Mouse (Mus musculus): ENCODE data around the gene Krt36. TPM values are rescaled to one million over a fixed set of nuclear protein-coding genes. Genes with fewer than 3 reads are reported as not detected.

Krt36 gene
- total and polyA plus RNA-seq, 3 experiments = not detected

DNA sequence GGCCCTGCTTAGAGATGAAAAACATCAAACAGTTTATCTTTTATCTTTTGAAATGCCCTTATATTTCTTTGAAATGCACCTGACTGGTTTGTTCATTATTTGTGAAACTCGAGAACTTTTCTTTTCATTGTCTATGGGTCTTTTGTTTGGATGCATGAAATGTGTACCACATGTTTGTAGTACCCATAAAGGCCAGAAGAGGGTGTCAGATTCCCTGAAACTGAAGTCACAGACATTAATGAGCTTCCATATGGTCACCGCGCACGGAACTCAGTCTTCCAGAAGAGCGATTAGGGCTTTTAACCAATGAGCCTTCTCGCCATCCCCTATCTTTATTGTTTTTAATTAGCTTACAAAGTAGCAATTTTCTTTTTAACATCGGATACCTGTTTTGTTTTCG, 46.6 kb downstream of the Krt36 start:
- no peak for DNase-seq (ENCODE audit: extremely low read depth)
- dilution Hi-C loops (cut with MboI; ENCODE audit: extremely low pct_ligation_motif_present, extremely low pct_unique_long_range_greater_than_20kb, low sequenced_read_pairs) = no loop called here
- Histone ChIP-seq H3K4me2 (ENCODE audit: insufficient read depth, low read depth, poor library complexity, severe bottlenecking) (no peak overlapping the region), H3K9ac (ENCODE audit: insufficient read depth, low read depth) (no peak overlapping the region), H3K4me1 (ENCODE audit: control insufficient read depth in 1 of 2, insufficient read depth in 2 of 2) (no peaks in the 10 kb centered on the region), H3K27me3 (replicated peaks) (peaks cover 86% of the 10 kb centered on the region), H3K27ac (ENCODE audit: insufficient read depth, low read depth) (no peak overlapping the region), H3K9me3 (replicated peaks; ENCODE audit: low read length) (no peaks in the 10 kb centered on the region), H3K79me2 (replicated peaks; ENCODE audit: control insufficient read depth, extremely low read depth, insufficient read depth, poor library complexity, severe bottlenecking) (no peaks in the 10 kb centered on the region), H3K4me3 (replicated peaks in 1 of 3; ENCODE audit: low read depth in 2 of 3, low read length in 2 of 3, poor library complexity in 1 of 3) (no peak overlapping the region), H3K36me3 (replicated peaks in 1 of 2; ENCODE audit: control insufficient read depth in 1 of 2, insufficient read depth in 1 of 2, low read length in 1 of 2) (no peaks in the 10 kb centered on the region)
- TF ChIP-seq MAX (IDR thresholded peaks at IDR 0.05; ENCODE audit: low read length) (no peak), EP300 (IDR thresholded peaks at IDR 0.05; ENCODE audit: low read length) (no peak), PAX5 (IDR thresholded peaks at IDR 0.05; ENCODE audit: low read length) (no peak), TBP (conservative IDR thresholded peaks at IDR 0.05; ENCODE audit: low read depth, low read length) (no peak), SMC3 (IDR thresholded peaks at IDR 0.05; ENCODE audit: low read depth, low read length) (peak; percentile 3; the same call in 1 of the 2 replicates), NELFE (IDR thresholded peaks at IDR 0.05; ENCODE audit: low read depth, low read length) (no peak), MAFK (IDR thresholded peaks at IDR 0.05; ENCODE audit: insufficient replicate concordance, low read length) (no peak), POLR2A (IDR thresholded peaks at IDR 0.05; ENCODE audit: low read depth, low read length) (no peak), ZKSCAN1 (IDR thresholded peaks at IDR 0.05; ENCODE audit: borderline replicate concordance, low read depth, low read length) (no peak), CHD2 (IDR thresholded peaks at IDR 0.05; ENCODE audit: low read length) (no peak), IRF4 (IDR thresholded peaks at IDR 0.05; ENCODE audit: low read depth, low read length) (no peak), CTCF (conservative IDR thresholded peaks at IDR 0.05 in 1 of 2, IDR thresholded peaks at IDR 0.05 in 1 of 2; ENCODE audit: low read depth in 2 of 2, low read length in 2 of 2) (peak; percentile 7 to 32; a peak in 2 of 4 replicates), RAD21 (IDR thresholded peaks at IDR 0.05; ENCODE audit: low read depth, low read length) (peak; percentile 16)
- in situ Hi-C loops (cut with MboI; ENCODE audit: low pct_ligation_motif_present, low pct_unique_long_range_greater_than_20kb, low sequenced_read_pairs) = no loop called here

DNA sequence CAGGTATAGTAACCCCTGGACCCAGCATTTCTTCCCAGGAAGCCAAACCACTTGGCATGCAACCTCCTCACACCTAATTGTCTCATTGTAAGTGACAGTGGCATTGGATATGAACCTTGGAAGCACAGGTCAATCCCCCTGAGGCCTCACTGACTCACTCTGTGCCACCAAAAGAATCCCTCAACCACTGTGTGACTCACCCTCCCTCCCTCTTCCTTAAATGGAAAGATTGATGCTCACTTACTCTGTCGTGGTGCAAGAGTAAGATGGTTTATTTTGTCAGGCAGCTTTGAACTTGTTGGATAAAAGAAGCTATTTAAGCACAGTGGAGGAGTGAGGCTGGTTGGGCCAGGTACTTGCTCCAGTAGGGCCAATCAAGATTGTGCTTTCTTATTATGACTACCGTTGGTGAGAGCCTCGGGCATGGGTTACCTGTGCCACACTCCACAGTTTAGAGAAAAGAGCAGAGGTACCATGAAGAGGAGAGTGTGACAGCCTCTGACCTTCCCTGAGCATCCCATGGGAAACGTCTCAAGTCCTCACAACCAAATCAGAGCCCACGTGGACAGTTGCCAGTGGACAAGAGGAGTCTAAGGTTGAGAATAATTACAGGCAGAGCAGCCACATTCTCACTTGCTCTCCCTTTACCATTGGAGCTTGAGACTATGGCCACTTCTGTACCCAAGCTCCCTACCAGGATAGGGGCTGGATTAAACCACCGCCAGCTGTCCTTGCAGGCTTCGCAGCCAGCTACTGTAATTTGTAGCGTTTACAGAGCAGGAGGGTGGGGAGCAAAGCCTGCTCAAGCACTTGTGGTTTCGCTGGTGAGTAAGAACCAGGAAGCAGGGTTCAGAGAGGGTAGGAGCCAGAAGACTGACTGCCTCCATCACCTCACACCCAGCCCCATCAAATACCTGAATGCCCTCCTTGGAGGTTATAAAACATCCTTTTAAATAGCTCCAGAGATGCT, 49.5 kb downstream of the Krt36 start:
- no peak overlapping the region for H3K9ac ChIP-seq (ENCODE audit: insufficient read depth, low read depth)
- no peak for TF ChIP-seq NELFE (IDR thresholded peaks at IDR 0.05; ENCODE audit: low read depth, low read length)
- no peak for TF ChIP-seq MAZ (IDR thresholded peaks at IDR 0.05; ENCODE audit: low read depth, low read length)
- TF ChIP-seq USF2 (conservative IDR thresholded peaks at IDR 0.05; ENCODE audit: low read depth, low read length) = no peak
- no peak for TF ChIP-seq NRF1 (IDR thresholded peaks at IDR 0.05; ENCODE audit: low read depth, low read length)
- no peak for TF ChIP-seq MXI1 (IDR thresholded peaks at IDR 0.05; ENCODE audit: low read depth, low read length)
- TF ChIP-seq CTCF (conservative IDR thresholded peaks at IDR 0.05 in 1 of 2, IDR thresholded peaks at IDR 0.05 in 1 of 2; ENCODE audit: low read depth in 2 of 2, low read length in 2 of 2) = no peak
- TF ChIP-seq ZC3H11A (IDR thresholded peaks at IDR 0.05; ENCODE audit: low read depth, low read length) = no peak
- TF ChIP-seq CHD2 (IDR thresholded peaks at IDR 0.05; ENCODE audit: low read length) = no peak
- no peak for TF ChIP-seq MAFK (IDR thresholded peaks at IDR 0.05; ENCODE audit: insufficient replicate concordance, low read length)
- no peak for TF ChIP-seq MEF2A (IDR thresholded peaks at IDR 0.05; ENCODE audit: borderline replicate concordance, low read depth, low read length)
- no peak for TF ChIP-seq ELF1 (IDR thresholded peaks at IDR 0.05; ENCODE audit: low read depth, low read length)

More for the DNA sequence above, 49.5 kb downstream of the Krt36 start:
- peaks cover 87% of the 10 kb centered on the region for H3K27me3 ChIP-seq (replicated peaks)
- DNase-seq (ENCODE audit: extremely low read depth) = peak; percentile 17
- no peaks in the 10 kb centered on the region for H3K36me3 ChIP-seq (replicated peaks in 1 of 2; ENCODE audit: control insufficient read depth in 1 of 2, insufficient read depth in 1 of 2, low read length in 1 of 2)
- H3K4me2 ChIP-seq (ENCODE audit: insufficient read depth, low read depth, poor library complexity, severe bottlenecking) = no peak overlapping the region
- H3K27ac ChIP-seq (ENCODE audit: insufficient read depth, low read depth) = no peak overlapping the region
- H3K9me3 ChIP-seq (replicated peaks; ENCODE audit: low read length) = no peaks in the 10 kb centered on the region
- no peaks in the 10 kb centered on the region for H3K4me1 ChIP-seq (ENCODE audit: control insufficient read depth in 1 of 2, insufficient read depth in 2 of 2)
- in situ Hi-C loops (cut with MboI; ENCODE audit: low pct_ligation_motif_present, low pct_unique_long_range_greater_than_20kb, low sequenced_read_pairs) = no loop called here
- dilution Hi-C loops (cut with MboI; ENCODE audit: extremely low pct_ligation_motif_present, extremely low pct_unique_long_range_greater_than_20kb, low sequenced_read_pairs) = no loop called here
- H3K4me3 ChIP-seq (replicated peaks in 1 of 3; ENCODE audit: low read depth in 2 of 3, low read length in 2 of 3, poor library complexity in 1 of 3) = no peak overlapping the region
- H3K79me2 ChIP-seq (replicated peaks; ENCODE audit: control insufficient read depth, extremely low read depth, insufficient read depth, poor library complexity, severe bottlenecking) = no peaks in the 10 kb centered on the region

Other genes starting within 250 kb of the Krt36 start
Only the 20 nearest of the 27 such genes appear.
- gene Gm11565, start 190.9 kb downstream of the Krt36 start, total RNA-seq (2012; rRNA removed) = not detected in 2 replicates
- gene Gm11565, start 190.9 kb downstream of the Krt36 start, total RNA-seq (2014; rRNA removed) = not detected in 2 replicates
- gene Gm11565, start 190.9 kb downstream of the Krt36 start, polyA plus RNA-seq (2012; ENCODE audit: insufficient read length, low read depth) = not detected in 2 replicates
- not detected in 2 replicates for gene Krtap31-2, start 169.3 kb downstream of the Krt36 start, total RNA-seq (2012; rRNA removed)
- not detected in 2 replicates for gene Krtap31-2, start 169.3 kb downstream of the Krt36 start, total RNA-seq (2014; rRNA removed)
- gene Krtap31-2, start 169.3 kb downstream of the Krt36 start, polyA plus RNA-seq (2012; ENCODE audit: insufficient read length, low read depth) = not detected in 2 replicates
- not detected in 2 replicates for gene Krtap9-5, start 157.2 kb downstream of the Krt36 start, total RNA-seq (2012; rRNA removed)
- not detected in 2 replicates for gene Krtap9-5, start 157.2 kb downstream of the Krt36 start, total RNA-seq (2014; rRNA removed)
- gene Krtap9-5, start 157.2 kb downstream of the Krt36 start, polyA plus RNA-seq (2012; ENCODE audit: insufficient read length, low read depth) = not detected in 2 replicates
- gene Krtap29-1, start 126.6 kb downstream of the Krt36 start, total RNA-seq (2012; rRNA removed) = not detected in 2 replicates
- gene Krtap29-1, start 126.6 kb downstream of the Krt36 start, total RNA-seq (2014; rRNA removed) = not detected in 2 replicates
- not detected in 2 replicates for gene Krtap29-1, start 126.6 kb downstream of the Krt36 start, polyA plus RNA-seq (2012; ENCODE audit: insufficient read length, low read depth)
- gene Krtap16-1, start 119.0 kb downstream of the Krt36 start, total RNA-seq (2012; rRNA removed) = not detected in 2 replicates
- not detected in 2 replicates for gene Krtap16-1, start 119.0 kb downstream of the Krt36 start, total RNA-seq (2014; rRNA removed)
- gene Krtap16-1, start 119.0 kb downstream of the Krt36 start, polyA plus RNA-seq (2012; ENCODE audit: insufficient read length, low read depth) = not detected in 2 replicates
- not detected in 2 replicates for gene Krtap17-1, start 111.6 kb downstream of the Krt36 start, total RNA-seq (2012; rRNA removed)
- not detected in 2 replicates for gene Krtap17-1, start 111.6 kb downstream of the Krt36 start, total RNA-seq (2014; rRNA removed)
- gene Krtap17-1, start 111.6 kb downstream of the Krt36 start, polyA plus RNA-seq (2012; ENCODE audit: insufficient read length, low read depth) = not detected in 2 replicates
- not detected in 2 replicates for gene Krt33a, start 89.4 kb downstream of the Krt36 start, total RNA-seq (2012; rRNA removed)
- not detected in 2 replicates for gene Krt33a, start 89.4 kb downstream of the Krt36 start, total RNA-seq (2014; rRNA removed)
- gene Krt33a, start 89.4 kb downstream of the Krt36 start, polyA plus RNA-seq (2012; ENCODE audit: insufficient read length, low read depth) = not detected in 2 replicates
- not detected in 2 replicates for gene Krt33b, start 75.8 kb downstream of the Krt36 start, total RNA-seq (2012; rRNA removed)
- not detected in 2 replicates for gene Krt33b, start 75.8 kb downstream of the Krt36 start, total RNA-seq (2014; rRNA removed)
- gene Krt33b, start 75.8 kb downstream of the Krt36 start, polyA plus RNA-seq (2012; ENCODE audit: insufficient read length, low read depth) = not detected in 2 replicates
- gene Krt34, start 64.1 kb downstream of the Krt36 start, total RNA-seq (2012; rRNA removed) = not detected in 2 replicates
- gene Krt34, start 64.1 kb downstream of the Krt36 start, total RNA-seq (2014; rRNA removed) = not detected in 2 replicates
- gene Krt34, start 64.1 kb downstream of the Krt36 start, polyA plus RNA-seq (2012; ENCODE audit: insufficient read length, low read depth) = not detected in 2 replicates
- not detected in 2 replicates for gene Krt31, start 55.1 kb downstream of the Krt36 start, total RNA-seq (2012; rRNA removed)
- gene Krt31, start 55.1 kb downstream of the Krt36 start, total RNA-seq (2014; rRNA removed) = not detected in 2 replicates
- gene Krt31, start 55.1 kb downstream of the Krt36 start, polyA plus RNA-seq (2012; ENCODE audit: insufficient read length, low read depth) = not detected in 2 replicates
- not detected in 2 replicates for gene Krt32, start 17.4 kb downstream of the Krt36 start, total RNA-seq (2012; rRNA removed)
- gene Krt32, start 17.4 kb downstream of the Krt36 start, total RNA-seq (2014; rRNA removed) = not detected in 2 replicates
- gene Krt32, start 17.4 kb downstream of the Krt36 start, polyA plus RNA-seq (2012; ENCODE audit: insufficient read length, low read depth) = not detected in 2 replicates
- gene Krt35, start 9.4 kb downstream of the Krt36 start, total RNA-seq (2012; rRNA removed) = not detected in 2 replicates
- not detected in 2 replicates for gene Krt35, start 9.4 kb downstream of the Krt36 start, total RNA-seq (2014; rRNA removed)
- gene Krt35, start 9.4 kb downstream of the Krt36 start, polyA plus RNA-seq (2012; ENCODE audit: insufficient read length, low read depth) = not detected in 2 replicates
- not detected in 2 replicates for gene Krt13, start 15.9 kb upstream of the Krt36 start, total RNA-seq (2012; rRNA removed)
- not detected in 2 replicates for gene Krt13, start 15.9 kb upstream of the Krt36 start, total RNA-seq (2014; rRNA removed)
- gene Krt13, start 15.9 kb upstream of the Krt36 start, polyA plus RNA-seq (2012; ENCODE audit: insufficient read length, low read depth) = not detected in 2 replicates
- 0.21 TPM in 2 replicates for gene Krt15, start 30.3 kb upstream of the Krt36 start, total RNA-seq (2012; rRNA removed)
- not detected in 2 replicates for gene Krt15, start 30.3 kb upstream of the Krt36 start, total RNA-seq (2014; rRNA removed)
- not detected in 2 replicates for gene Krt15, start 30.3 kb upstream of the Krt36 start, polyA plus RNA-seq (2012; ENCODE audit: insufficient read length, low read depth)
- gene Krt19, start 43.0 kb upstream of the Krt36 start, total RNA-seq (2012; rRNA removed) = 0.17 TPM in 1 of 2 replicates, not detected in the other
- not detected in 2 replicates for gene Krt19, start 43.0 kb upstream of the Krt36 start, total RNA-seq (2014; rRNA removed)
- gene Krt19, start 43.0 kb upstream of the Krt36 start, polyA plus RNA-seq (2012; ENCODE audit: insufficient read length, low read depth) = not detected in 2 replicates
- gene Krt9, start 87.6 kb upstream of the Krt36 start, total RNA-seq (2012; rRNA removed) = not detected in 2 replicates
- not detected in 2 replicates for gene Krt9, start 87.6 kb upstream of the Krt36 start, total RNA-seq (2014; rRNA removed)
- not detected in 2 replicates for gene Krt9, start 87.6 kb upstream of the Krt36 start, polyA plus RNA-seq (2012; ENCODE audit: insufficient read length, low read depth)
- not detected in 2 replicates for gene Krt14, start 101.9 kb upstream of the Krt36 start, total RNA-seq (2012; rRNA removed)
- not detected in 2 replicates for gene Krt14, start 101.9 kb upstream of the Krt36 start, total RNA-seq (2014; rRNA removed)
- gene Krt14, start 101.9 kb upstream of the Krt36 start, polyA plus RNA-seq (2012; ENCODE audit: insufficient read length, low read depth) = not detected in 2 replicates
- 0.08 TPM in 1 of 2 replicates, not detected in the other for gene Krt16, start 143.3 kb upstream of the Krt36 start, total RNA-seq (2012; rRNA removed)
- not detected in 2 replicates for gene Krt16, start 143.3 kb upstream of the Krt36 start, total RNA-seq (2014; rRNA removed)
- gene Krt16, start 143.3 kb upstream of the Krt36 start, polyA plus RNA-seq (2012; ENCODE audit: insufficient read length, low read depth) = not detected in 2 replicates
- 0.76 and 0.97 TPM in 2 replicates for gene Krt17, start 155.4 kb upstream of the Krt36 start, total RNA-seq (2012; rRNA removed)
- gene Krt17, start 155.4 kb upstream of the Krt36 start, total RNA-seq (2014; rRNA removed) = 0.15 TPM in 1 of 2 replicates, not detected in the other
- not detected in 2 replicates for gene Krt17, start 155.4 kb upstream of the Krt36 start, polyA plus RNA-seq (2012; ENCODE audit: insufficient read length, low read depth)
- gene Krt42, start 164.2 kb upstream of the Krt36 start, total RNA-seq (2012; rRNA removed) = not detected in 2 replicates
- not detected in 2 replicates for gene Krt42, start 164.2 kb upstream of the Krt36 start, total RNA-seq (2014; rRNA removed)
- not detected in 2 replicates for gene Krt42, start 164.2 kb upstream of the Krt36 start, polyA plus RNA-seq (2012; ENCODE audit: insufficient read length, low read depth)

Measured in CH12.LX (cell line).